In genomic region chr11:105731541-105731940, GRCm38 (mm10) we compare ENCODE assay signal across 9 mouse cellular contexts.
DNase-seq lines count a peak whose midpoint lies in the region; ATAC-seq and TF ChIP-seq lines count a peak whose summit lies in the region.
"Had no signal": no experiment of that assay in that cellular context is flagged by ENCODE, and none has a peak within 500 bp of the region (broad histone marks: within the 10 kb centered on the region; RNA-seq: fewer than 3 reads in every experiment).

No protein-coding gene starts in this region.

- no peak for TF ChIP-seq POLR2A in heart, adult 2 months (IDR thresholded peaks at IDR 0.05; ENCODE audit: insufficient read depth, low read depth, low read length)

- peak overlapping the region; percentile 80 for H3K27ac ChIP-seq in hindbrain, postnatal 0 days
- H3K27ac ChIP-seq in midbrain, embryonic 13.5 days: peak overlapping the region; percentile 71
- H3K27ac ChIP-seq in heart, adult 2 months: no peak overlapping the region
- H3K27ac ChIP-seq in kidney, embryonic 16.5 days (ENCODE audit: low read length): no peak overlapping the region

- intact Hi-C loops in heart, adult 2 months (cut with DNase I): no loop called here

- H3K36me3 ChIP-seq in hindbrain, postnatal 0 days (ENCODE audit: insufficient read depth, low read length): no peaks in the 10 kb centered on the region
- no peaks in the 10 kb centered on the region for H3K36me3 ChIP-seq in midbrain, embryonic 13.5 days
- no peaks in the 10 kb centered on the region for H3K36me3 ChIP-seq in heart, adult 2 months (ENCODE audit: control insufficient read depth, insufficient read depth, low read length)
- no peaks in the 10 kb centered on the region for H3K36me3 ChIP-seq in kidney, embryonic 16.5 days (ENCODE audit: insufficient read depth, low read length)
- H3K36me3 ChIP-seq: G1E had no signal

- WGBS in hindbrain, postnatal 0 days: 28% methylated on average over 6 of the region's 6 CpGs
- 37% methylated on average over 6 of the region's 6 CpGs for WGBS in midbrain, embryonic 13.5 days
- 86% methylated on average over 6 of the region's 6 CpGs for WGBS in heart, adult 2 months
- WGBS in kidney, embryonic 16.5 days: 73% methylated on average over 6 of the region's 6 CpGs

- TF ChIP-seq EP300 in heart, adult 2 months (IDR thresholded peaks at IDR 0.05; ENCODE audit: insufficient read depth, low read depth, low read length): no peak

- no peaks in the 10 kb centered on the region for H3K4me1 ChIP-seq in hindbrain, postnatal 0 days (ENCODE audit: insufficient read depth, low read length)
- H3K4me1 ChIP-seq in midbrain, embryonic 13.5 days (replicated peaks): peaks cover 15% of the 10 kb centered on the region
- no peaks in the 10 kb centered on the region; the same call in 1 of the 2 replicates for H3K4me1 ChIP-seq in heart, adult 2 months (ENCODE audit: control insufficient read depth, insufficient read depth, low read length)
- H3K4me1 ChIP-seq in kidney, embryonic 16.5 days (ENCODE audit: insufficient read depth, low read length): no peaks in the 10 kb centered on the region

- H3K4me2 ChIP-seq in hindbrain, postnatal 0 days (ENCODE audit: low read depth, low read length): peak overlapping the region; percentile 56
- H3K4me2 ChIP-seq in midbrain, embryonic 13.5 days (replicated peaks): peak overlapping the region; percentile 38
- no peak overlapping the region for H3K4me2 ChIP-seq in kidney, embryonic 16.5 days (replicated peaks; ENCODE audit: low read depth, low read length)

- H3K27me3 ChIP-seq in hindbrain, postnatal 0 days (ENCODE audit: insufficient read depth, low read length): no peaks in the 10 kb centered on the region
- H3K27me3 ChIP-seq in midbrain, embryonic 13.5 days: no peaks in the 10 kb centered on the region
- H3K27me3 ChIP-seq in heart, adult 2 months (ENCODE audit: control insufficient read depth, insufficient read depth, low read length): no peaks in the 10 kb centered on the region
- H3K27me3 ChIP-seq in kidney, embryonic 16.5 days (ENCODE audit: insufficient read depth, low read length): no peaks in the 10 kb centered on the region

- H3K79me2 ChIP-seq in heart, adult 2 months (replicated peaks; ENCODE audit: control insufficient read depth, insufficient read depth, low read length): no peaks in the 10 kb centered on the region

- no peaks in the 10 kb centered on the region for H3K9me3 ChIP-seq in hindbrain, postnatal 0 days (ENCODE audit: low read length)
- H3K9me3 ChIP-seq in midbrain, embryonic 13.5 days: no peaks in the 10 kb centered on the region
- H3K9me3 ChIP-seq in kidney, embryonic 16.5 days (ENCODE audit: low read length): no peaks in the 10 kb centered on the region
- H3K9me3 ChIP-seq: G1E had no signal

- H3K4me3 ChIP-seq in hindbrain, postnatal 0 days (ENCODE audit: low read length): peak overlapping the region; percentile 35
- peak overlapping the region; percentile 15; the same call in 1 of the 2 replicates for H3K4me3 ChIP-seq in midbrain, embryonic 13.5 days (replicated peaks)
- no peak overlapping the region for H3K4me3 ChIP-seq in heart, adult 2 months
- H3K4me3 ChIP-seq in kidney, embryonic 16.5 days (ENCODE audit: low read length): no peak overlapping the region

- peak overlapping the region; percentile 28; the same call in 1 of the 2 replicates for H3K9ac ChIP-seq in hindbrain, postnatal 0 days (replicated peaks; ENCODE audit: low read length)
- H3K9ac ChIP-seq in midbrain, embryonic 13.5 days (replicated peaks): peak overlapping the region; percentile 36; the same call in 1 of the 2 replicates
- no peak overlapping the region for H3K9ac ChIP-seq in heart, adult 2 months (ENCODE audit: low read depth, low read length)
- no peak overlapping the region for H3K9ac ChIP-seq in kidney, embryonic 16.5 days (replicated peaks; ENCODE audit: low read length)

- peak; percentile 86 for ATAC-seq in hindbrain, postnatal 0 days
- ATAC-seq in midbrain, embryonic 13.5 days: peak; percentile 83
- ATAC-seq in kidney, embryonic 16.5 days (ENCODE audit: low FRiP score, low TSS enrichment): no peak

- peak; percentile 65 for DNase-seq in brain, embryonic 18.5 days (ENCODE audit: low read depth, low spot score)
- DNase-seq in embryo, embryonic 11 days: peak; percentile 69
- peak; percentile 88 for DNase-seq in hindbrain, postnatal 0 days (ENCODE audit: low spot score)
- no peak for DNase-seq in adrenal gland, postnatal 36 days
- no peak for DNase-seq in heart, adult 2 months
- no peak for DNase-seq in gastrocnemius, postnatal 10 days

- TF ChIP-seq CTCF in hindbrain, postnatal 0 days (IDR thresholded peaks at IDR 0.05; ENCODE audit: low read depth): no peak
- TF ChIP-seq CTCF in heart, adult 2 months (IDR thresholded peaks at IDR 0.05): no peak

Comparison
In these comparisons a context has a peak if more than half of its experiments do, and no peak if none do; other contexts are left out.
1. DNase-seq: peak in brain, embryonic 18.5 days (single experiment), embryo, embryonic 11 days (single experiment) and hindbrain, postnatal 0 days (single experiment); none in adrenal gland, postnatal 36 days (0 of 2), heart, adult 2 months (0 of 2) and gastrocnemius, postnatal 10 days (single experiment).
2. H3K27ac ChIP-seq: peak in hindbrain, postnatal 0 days (single experiment) and midbrain, embryonic 13.5 days (single experiment); none in heart, adult 2 months (single experiment) and kidney, embryonic 16.5 days (single experiment).
3. H3K4me3 ChIP-seq: peak in hindbrain, postnatal 0 days (single experiment) and midbrain, embryonic 13.5 days (single experiment); none in heart, adult 2 months (single experiment) and kidney, embryonic 16.5 days (single experiment).
4. H3K9ac ChIP-seq: peak in hindbrain, postnatal 0 days (single experiment) and midbrain, embryonic 13.5 days (single experiment); none in heart, adult 2 months (single experiment) and kidney, embryonic 16.5 days (single experiment).